Mouse (Mus musculus) ovary, postnatal 10 days (tissue): ENCODE measurements around the gene Olfr466.

Experiments used
- DNase-seq: peaks from one replicate; pipeline ENCODE4 v3.0.0; 2022; ENCODE audit warnings: low spot score

Olfr466 gene

GRCm38 (mm10) chr13:65149940-65150339, at the start of gene Olfr466:
TSS of gene Olfr466 (plus strand) at chr13:65150240.
- no peak for DNase-seq

DNA sequence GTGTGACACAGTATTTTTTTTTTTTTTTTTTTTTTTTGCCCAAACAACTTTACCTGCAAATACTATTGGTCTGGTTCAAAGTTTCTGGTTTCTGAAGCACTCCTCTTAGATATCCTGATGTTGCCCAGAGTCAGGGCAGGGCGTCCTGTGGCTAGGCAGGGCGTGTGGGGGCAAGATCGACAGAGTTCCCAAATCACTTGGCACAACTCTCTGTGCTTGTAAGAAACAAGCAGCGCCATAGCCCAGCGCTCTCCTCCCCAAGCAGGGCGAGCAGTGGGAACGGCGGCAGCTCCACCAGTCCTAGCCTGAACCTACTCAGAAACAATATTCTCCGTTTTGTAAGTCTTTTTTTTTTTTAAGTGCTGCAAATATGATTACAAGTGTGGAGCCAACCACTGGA, 49.4 kb upstream of the Olfr466 start:
- DNase-seq, result no peak

DNA sequence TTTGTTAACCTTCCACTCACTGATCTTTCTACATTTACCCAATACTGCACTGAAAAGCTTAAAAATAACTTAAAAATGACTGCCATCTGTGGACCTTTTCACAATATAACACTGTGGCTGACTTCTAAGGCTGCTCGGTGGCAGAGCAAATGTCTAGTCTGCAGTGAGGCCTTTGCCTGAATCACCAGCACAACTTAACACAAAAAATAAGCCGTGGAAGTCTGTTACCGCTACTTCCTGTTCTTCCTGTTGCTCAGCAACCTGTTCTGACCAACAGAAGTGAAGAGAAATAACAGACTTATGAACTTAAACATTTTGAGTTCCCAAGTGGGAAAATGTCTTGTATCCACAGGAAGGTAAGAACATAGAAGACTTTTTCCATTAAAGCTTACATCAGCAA, 48.8 kb upstream of the Olfr466 start:
- no peak for DNase-seq

- DNase-seq, result no peak
Measured at GRCm38 (mm10) chr13:65111961-65112360, 38.1 kb upstream of the Olfr466 start.

GRCm38 (mm10) chr13:65112459-65113110, 37.5 kb upstream of the Olfr466 start, which contains the start of gene Mfsd14b:
TSS of gene Mfsd14b (minus strand) at chr13:65112975.
- peak; percentile 83 for DNase-seq

- DNase-seq, result no peak
Measured at GRCm38 (mm10) chr13:65113239-65113638, 36.8 kb upstream of the Olfr466 start.

GRCm38 (mm10) chr13:65120984-65121383, 29.1 kb upstream of the Olfr466 start:
- no peak for DNase-seq

GRCm38 (mm10) chr13:65122111-65122510, 27.9 kb upstream of the Olfr466 start:
- DNase-seq, result no peak

DNA sequence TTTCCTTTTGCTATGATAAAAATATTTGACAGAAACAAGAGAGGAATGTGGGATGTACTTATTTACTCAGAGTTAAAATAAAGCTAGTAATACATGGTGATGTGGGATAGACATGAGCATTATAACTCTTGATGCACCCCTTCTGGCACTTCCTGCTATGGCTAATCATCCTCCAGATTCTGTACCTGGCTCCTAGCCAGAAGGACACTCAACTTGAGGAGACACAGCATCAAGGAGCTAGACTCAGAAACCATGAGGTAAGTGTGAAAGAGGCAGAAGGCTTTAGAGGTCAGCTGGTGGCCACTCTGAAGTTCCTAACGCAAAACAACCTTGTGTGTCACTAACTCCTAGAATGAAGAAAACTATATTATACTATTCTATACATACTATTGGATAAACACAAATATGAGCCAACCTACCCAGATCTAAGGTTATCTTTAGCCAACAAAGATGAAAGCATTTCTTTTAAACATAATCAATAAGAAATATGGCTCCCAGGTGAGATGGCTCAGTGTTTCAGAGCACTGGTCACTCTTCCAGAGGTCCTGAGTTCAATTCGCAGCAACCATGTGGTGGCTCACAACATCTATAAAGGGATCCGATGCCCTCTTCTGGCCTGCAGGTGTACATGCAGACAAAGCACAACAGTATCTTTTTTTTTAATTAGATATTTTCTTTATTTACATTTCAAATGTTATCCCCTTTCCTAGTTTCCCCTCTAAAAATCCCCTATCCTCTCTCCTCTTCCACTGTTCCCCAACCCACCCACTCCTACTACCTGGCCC, 22.8 kb upstream of the Olfr466 start:
- no peak for DNase-seq

- no peak for DNase-seq
Measured at GRCm38 (mm10) chr13:65137789-65138188, 12.3 kb upstream of the Olfr466 start, which contains the start of gene Olfr465-ps1. TSS of gene Olfr465-ps1 (plus strand) at chr13:65138089.

DNA sequence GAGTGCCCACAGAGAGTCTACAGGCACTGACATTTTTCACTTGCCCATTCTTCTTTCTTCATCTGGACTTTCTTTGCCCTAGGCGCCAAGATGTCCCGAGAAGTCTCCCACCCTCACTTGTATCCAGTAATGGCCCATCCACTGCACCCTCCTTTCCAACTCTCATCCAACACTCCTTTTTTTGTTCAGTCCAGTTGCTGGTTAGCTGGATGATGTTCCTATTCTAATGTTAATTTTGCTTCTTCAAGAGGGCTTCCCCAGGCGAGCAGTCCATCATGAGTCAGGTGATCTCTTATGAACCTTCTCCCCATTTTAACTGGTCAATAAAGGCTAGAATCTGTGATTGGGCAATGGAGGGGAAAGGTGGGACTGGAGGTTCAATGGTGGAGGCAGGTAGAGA, 24.1 kb downstream of the Olfr466 start:
- no peak for DNase-seq

DNA sequence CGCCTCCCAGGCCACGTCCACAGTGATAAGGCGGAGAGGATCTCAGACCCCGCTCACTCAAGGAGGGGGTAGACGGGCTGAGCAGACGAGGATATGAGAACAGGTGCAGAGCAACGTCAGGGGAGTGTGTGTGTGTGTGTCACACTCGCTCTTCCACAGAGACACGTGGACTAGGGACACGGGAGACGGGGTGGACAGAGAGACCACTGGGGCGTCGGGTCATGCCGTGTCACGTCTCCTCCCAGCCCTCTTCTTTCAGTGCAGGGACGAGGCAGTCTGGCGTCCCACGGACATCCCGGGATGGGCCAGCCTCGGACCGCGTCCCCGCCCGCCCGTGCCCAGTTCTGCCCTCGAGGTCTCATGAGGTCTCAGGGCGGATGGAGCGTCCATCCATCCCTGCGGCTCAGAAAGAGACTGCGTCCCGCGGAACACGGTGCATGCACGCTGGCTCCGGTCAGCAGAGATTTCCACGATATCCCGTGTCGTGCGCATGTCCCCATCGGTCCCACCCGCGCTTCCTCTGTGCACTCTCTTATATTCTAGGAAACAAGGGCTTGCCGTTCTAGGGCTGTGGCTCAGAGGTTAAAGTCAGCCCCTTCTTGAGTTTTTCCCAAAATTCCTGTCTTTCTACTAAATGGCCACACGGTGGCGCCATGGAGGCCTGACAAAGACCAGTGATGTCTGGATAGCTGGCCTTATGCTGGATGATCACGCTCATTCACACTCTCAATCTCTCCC, 25.9 kb downstream of the Olfr466 start:
- DNase-seq, result no peak

GRCm38 (mm10) chr13:65176472-65177091, 26.5 kb downstream of the Olfr466 start:
- DNase-seq, result no peak

- no peak for DNase-seq
Measured at GRCm38 (mm10) chr13:65200667-65201066, 50.6 kb downstream of the Olfr466 start.
